In genomic region chr4:152345120-152345889, GRCm38 (mm10) we compare ENCODE assay signal across 1 mouse cellular context.
A peak's percentile ranks its signal among the peaks of the same experiment; 100 is the strongest.
TF ChIP-seq lines count a peak whose summit lies in the region.

No protein-coding gene starts in this region.

TF ChIP-seq in MEL, 35 proteins besides CTCF, POLR2A, EP300 and RAD21:
- TF ChIP-seq POLR2AphosphoS5 (IDR thresholded peaks at IDR 0.05; ENCODE audit: borderline replicate concordance, low read depth, low read length) (no peak), JUND (IDR thresholded peaks at IDR 0.05; ENCODE audit: low read depth, low read length) (no peak), ZC3H11A (IDR thresholded peaks at IDR 0.05; ENCODE audit: low read depth, low read length) (no peak), USF2 (IDR thresholded peaks at IDR 0.05; ENCODE audit: borderline replicate concordance in 1 of 2, insufficient read depth in 1 of 2, low read depth in 1 of 2, low read length in 2 of 2) (no peak), POLR2AphosphoS2 (IDR thresholded peaks at IDR 0.05; ENCODE audit: low read length) (no peak), MXI1 (IDR thresholded peaks at IDR 0.05; ENCODE audit: low read depth, low read length) (0 out of 2 replicates have a peak, but pooled peaks have one; percentile 20), ETS1 (IDR thresholded peaks at IDR 0.05; ENCODE audit: low read depth, low read length) (peak; percentile 56; the same call in 1 of the 2 replicates), HCFC1 (IDR thresholded peaks at IDR 0.05; ENCODE audit: low read depth, low read length) (no peak), SMC3 (IDR thresholded peaks at IDR 0.05; ENCODE audit: low read depth, low read length) (no peak)
